Mouse (Mus musculus) ES-E14 (cell line): ENCODE results near the gene Tra2a. TPM values are rescaled to one million over a fixed set of nuclear protein-coding genes. Genes with fewer than 3 reads are reported as not detected.

Experiments used
- DNase-seq: peaks from one replicate; pipeline ENCODE4 v3.0.0-alpha.2; 2013; ENCODE audit warnings: low read depth, low spot score
- H3K27ac ChIP-seq: 2 replicates; pipeline ENCODE4 v1.5.1; 2012; ENCODE audit warnings: low read depth, mild to moderate bottlenecking, low read length, moderate library complexity, mixed read lengths; ENCODE audit not compliant: poor library complexity, insufficient read depth, severe bottlenecking
- H3K36me3 ChIP-seq: 2 replicates; pipeline ENCODE4 v1.6.1; 2012; ENCODE audit warnings: mild to moderate bottlenecking, low read length, moderate library complexity, mixed read lengths; ENCODE audit not compliant: control insufficient read depth, poor library complexity, insufficient read depth, severe bottlenecking
- H3K4me1 ChIP-seq, 2 experiments: fragments of 150-350 bp in 1 of 2; sonication (generic) in 1 of 2; 2 replicates each; pipeline ENCODE4 v1.6.1; 2012; ENCODE audit warnings: low read length in 2 of 2, mild to moderate bottlenecking in 1 of 2, mixed read lengths in 1 of 2; ENCODE audit not compliant: control insufficient read depth in 2 of 2, insufficient read depth in 2 of 2, poor library complexity in 1 of 2
- H3K4me3 ChIP-seq, 2 experiments: fragments of 150-350 bp in 1 of 2; sonication (generic) in 1 of 2; 2 replicates each; pipeline ENCODE4 v1.5.1; 2012; ENCODE audit warnings: low read length in 2 of 2, low read depth in 1 of 2, mild to moderate bottlenecking in 1 of 2, mixed read lengths in 1 of 2; ENCODE audit not compliant: insufficient read depth in 1 of 2, poor library complexity in 1 of 2, severe bottlenecking in 1 of 2
- H3K9ac ChIP-seq: 2 replicates; pipeline ENCODE4 v1.6.1; 2012; ENCODE audit warnings: low read depth, mild to moderate bottlenecking, low read length, mixed read lengths; ENCODE audit not compliant: poor library complexity, insufficient read depth, severe bottlenecking
- H3K9me3 ChIP-seq: fragments of 150-350 bp; sonication (generic); 2 replicates; pipeline ENCODE4 v1.6.1; 2012; ENCODE audit warnings: low read depth, mild to moderate bottlenecking, low read length; ENCODE audit not compliant: control insufficient read depth, insufficient read depth
- CHD2 ChIP-seq: IDR thresholded peaks from 2 replicates; pipeline ENCODE4 v1.6.1; 2014; ENCODE audit warnings: mild to moderate bottlenecking, low read depth, low read length, inconsistent platforms
- HCFC1 ChIP-seq: IDR thresholded peaks from 2 replicates; pipeline ENCODE4 v1.6.1; 2012; ENCODE audit warnings: low read length, inconsistent platforms, borderline replicate concordance; ENCODE audit not compliant: insufficient read depth
- MAFK ChIP-seq: IDR thresholded peaks from 2 replicates; pipeline ENCODE4 v1.6.1; 2014; ENCODE audit warnings: mild to moderate bottlenecking, low read depth, low read length, inconsistent platforms; ENCODE audit not compliant: insufficient read depth
- ZC3H11A ChIP-seq: IDR thresholded peaks from 2 replicates; pipeline ENCODE4 v1.6.1; 2012; ENCODE audit warnings: low read depth, mild to moderate bottlenecking, inconsistent platforms, low read length, borderline replicate concordance
- ZNF384 ChIP-seq: IDR thresholded peaks from 2 replicates; pipeline ENCODE4 v1.6.1; 2012; ENCODE audit warnings: low read depth, low read length, inconsistent platforms
- in situ Hi-C, 2 experiments: fragments of 600-800 bp; cut with MboI; formaldehyde crosslinking; loops; one replicate each; pipeline ENCODE4 v1.15.1; 2025; ENCODE audit warnings: low sequenced_read_pairs in 2 of 2, inconsistent platforms in 1 of 2; ENCODE audit not compliant: unreplicated experiment in 2 of 2
- total RNA-seq: library from RNA; depleted of rRNA; stranded (reverse); fragments of 300-350 nt; gene quantifications from 2 replicates; pipeline ENCODE4 v1.2.3, GENCODE M21; 2012; rRNA removed

The Tra2a gene
- total RNA-seq, result 105 and 136 TPM in 2 replicates

DNA sequence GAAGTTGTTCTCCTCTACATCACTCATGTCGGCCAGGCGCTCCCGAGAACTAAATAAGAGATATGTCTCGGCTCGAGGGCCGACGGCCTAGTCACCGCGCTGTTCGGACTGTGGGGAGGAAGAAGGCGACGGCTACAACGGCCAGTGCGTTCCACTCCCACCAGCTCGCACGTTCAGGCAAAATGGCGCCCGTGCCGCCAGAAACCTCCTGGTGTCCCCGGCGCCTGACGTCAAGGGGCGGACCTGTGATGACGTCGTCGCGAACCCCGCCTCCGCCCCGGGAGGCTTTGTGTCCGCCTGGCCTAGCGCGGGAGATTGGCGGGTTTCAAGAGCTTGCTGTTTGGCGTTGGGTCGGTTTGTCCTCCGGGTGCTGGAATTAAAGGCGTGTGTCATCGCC lies at the start of gene Tra2a:
Gene Tra2a (minus strand): TSS at position 187 of the 397 bp plus-strand sequence.
- TF ChIP-seq CHD2 (no peak), ZNF384 (no peak), ZC3H11A (no peak), HCFC1 (peak; percentile 72; the same call in 1 of the 2 replicates), MAFK (no peak)
- peak within 1 kb of the TSS; percentile 83 to 99 for H3K4me3 ChIP-seq
- no peaks in the 10 kb centered on the region for H3K9me3 ChIP-seq
- peak within 1 kb of the TSS; percentile 95 for H3K9ac ChIP-seq
- H3K4me1 ChIP-seq, result peaks cover 0 to 18% of the 10 kb centered on the region in 2 experiments; a peak in 3 of 4 replicates
- H3K27ac ChIP-seq, result peak within 1 kb of the TSS; percentile 86
- in situ Hi-C loops, result no loop called here
- peaks cover 3% of the 10 kb centered on the region; the same call in 1 of the 2 replicates for H3K36me3 ChIP-seq
- DNase-seq, result peak; percentile 93

GRCm38 (mm10) chr6:49298286-49298685 lies 34.5 kb upstream of the Tra2a start:
- no peak overlapping the region; the same call in 1 of the 2 replicates for H3K9ac ChIP-seq
- peak overlapping the region; percentile 80; the same call in 1 of the 2 replicates for H3K27ac ChIP-seq
- H3K9me3 ChIP-seq, result no peaks in the 10 kb centered on the region
- H3K36me3 ChIP-seq, result no peaks in the 10 kb centered on the region
- TF ChIP-seq MAFK (no peak), ZNF384 (no peak), CHD2 (no peak), ZC3H11A (no peak), HCFC1 (no peak)
- H3K4me3 ChIP-seq, result no peak overlapping the region
- DNase-seq, result no peak
- H3K4me1 ChIP-seq, result peaks cover 5 to 17% of the 10 kb centered on the region in 2 experiments; a peak in 3 of 4 replicates
- in situ Hi-C loops, result no loop called here

DNA sequence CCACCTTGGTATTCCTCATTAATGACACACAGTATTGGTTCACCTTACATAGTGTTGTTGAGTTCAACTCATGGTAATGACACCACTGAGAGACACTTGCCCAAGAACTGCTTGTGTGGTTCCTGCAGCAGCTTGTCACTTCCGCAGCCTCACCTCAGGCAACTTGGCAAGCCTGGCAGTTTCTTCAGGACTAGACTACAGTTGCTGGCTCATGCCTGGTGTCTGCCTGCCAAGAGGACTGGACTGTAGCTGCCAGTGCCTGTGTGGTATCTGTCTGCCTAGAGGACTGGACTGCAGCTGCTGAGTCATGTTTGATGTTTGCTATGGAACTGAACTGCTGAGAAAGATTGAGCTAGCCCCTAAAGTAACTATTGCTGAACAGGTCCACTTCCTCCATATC lies 18.3 kb upstream of the Tra2a start:
- Histone ChIP-seq H3K4me3 (no peak overlapping the region), H3K4me1 (no peaks in the 10 kb centered on the region), H3K27ac (no peak overlapping the region), H3K9ac (no peak overlapping the region), H3K36me3 (peaks cover 4% of the 10 kb centered on the region; the same call in 1 of the 2 replicates), H3K9me3 (peaks cover 9% of the 10 kb centered on the region)
- TF ChIP-seq ZC3H11A, result no peak
- no peak for TF ChIP-seq CHD2
- TF ChIP-seq HCFC1, result no peak
- no peak for TF ChIP-seq MAFK
- TF ChIP-seq ZNF384, result no peak
- no peak for DNase-seq
- in situ Hi-C loops, result no loop called here

GRCm38 (mm10) chr6:49280942-49281341 lies 17.1 kb upstream of the Tra2a start:
- H3K9ac ChIP-seq, result no peak overlapping the region
- H3K27ac ChIP-seq, result no peak overlapping the region
- H3K36me3 ChIP-seq, result peaks cover 8% of the 10 kb centered on the region; the same call in 1 of the 2 replicates
- TF ChIP-seq MAFK, result no peak
- TF ChIP-seq ZC3H11A, result no peak
- no peak for TF ChIP-seq HCFC1
- no peak for TF ChIP-seq ZNF384
- TF ChIP-seq CHD2, result no peak
- peaks cover 15% of the 10 kb centered on the region for H3K9me3 ChIP-seq
- in situ Hi-C loops, result no loop called here
- H3K4me3 ChIP-seq, result no peak overlapping the region
- no peak for DNase-seq
- H3K4me1 ChIP-seq, result no peaks in the 10 kb centered on the region
